Mouse (Mus musculus): ENCODE data around the gene Crybg3.

DNA sequence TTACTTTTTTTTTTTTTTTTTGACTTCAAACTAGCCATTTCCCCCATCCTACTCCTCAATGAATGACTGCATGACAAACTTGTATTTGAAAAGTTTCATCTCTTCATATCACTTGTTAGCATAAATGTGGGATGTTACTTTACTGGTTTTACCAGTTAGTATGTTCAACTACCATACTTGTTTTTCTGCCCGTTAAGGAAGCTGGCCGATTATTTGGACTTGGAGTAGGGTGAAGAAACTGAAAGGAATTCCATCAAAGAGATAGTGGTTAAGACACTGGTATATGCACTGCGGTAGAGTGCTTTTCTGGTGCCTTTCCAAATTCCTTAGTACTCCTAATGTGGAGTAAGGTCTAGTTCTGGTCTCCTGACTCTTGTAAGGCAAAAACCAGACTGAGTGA is 39.2 kb upstream of the Crybg3 start:
- TF ChIP-seq CTCF (IDR thresholded peaks at IDR 0.05; ENCODE audit: low read depth) (no peak), EP300 (optimal IDR thresholded peaks at IDR 0.05) (no peak)
